Mouse (Mus musculus) olfactory bulb, adult 2 months (tissue): ENCODE measurements around the gene Psen1. TPM values are rescaled to one million over a fixed set of nuclear protein-coding genes. Genes with fewer than 3 reads are reported as not detected.

Source experiments
- H3K27ac ChIP-seq: fragments of 200-500 bp; 2 replicates; pipeline ENCODE4 v1.5.1; 2012; ENCODE audit warnings: low read depth, low read length; ENCODE audit not compliant: insufficient read depth
- H3K4me1 ChIP-seq: fragments of 200-500 bp; 2 replicates; pipeline ENCODE4 v1.6.1; 2012; ENCODE audit warnings: low read length; ENCODE audit not compliant: control insufficient read depth, insufficient read depth
- H3K4me3 ChIP-seq: fragments of 200-500 bp; 2 replicates; pipeline ENCODE4 v1.5.1; 2012; ENCODE audit warnings: mild to moderate bottlenecking, low read depth, low read length, moderate library complexity; ENCODE audit not compliant: insufficient read depth
- CTCF ChIP-seq: fragments of 200-500 bp; IDR thresholded peaks from 2 replicates; pipeline ENCODE4 v1.5.1; 2012; ENCODE audit warnings: low read depth, mild to moderate bottlenecking, low read length, moderate library complexity; ENCODE audit not compliant: insufficient read depth
- POLR2A ChIP-seq: fragments of 200-500 bp; IDR thresholded peaks from 2 replicates; pipeline ENCODE4 v1.6.1; 2012; ENCODE audit warnings: mild to moderate bottlenecking, low read depth, low read length, moderate library complexity; ENCODE audit not compliant: insufficient read depth
- WGBS: fragments of 180-500 bp; shearing (Covaris S2); methylation state at CpG from one replicate; pipeline ENCODE4 v1.1.7; 2018; 5-methylcytosine and 5-hydroxymethylcytosine counted together
- polyA plus RNA-seq: library from polyadenylated mRNA; stranded (reverse); fragments of >200 nt; gene quantifications from 2 replicates; pipeline ENCODE4 v1.2.4, GENCODE M21; 2012; ENCODE audit warnings: low replicate concordance; ENCODE audit not compliant: missing spikeins, insufficient read depth, insufficient read length

Psen1 gene
- polyA plus RNA-seq, 1 experiment: not detected

DNA sequence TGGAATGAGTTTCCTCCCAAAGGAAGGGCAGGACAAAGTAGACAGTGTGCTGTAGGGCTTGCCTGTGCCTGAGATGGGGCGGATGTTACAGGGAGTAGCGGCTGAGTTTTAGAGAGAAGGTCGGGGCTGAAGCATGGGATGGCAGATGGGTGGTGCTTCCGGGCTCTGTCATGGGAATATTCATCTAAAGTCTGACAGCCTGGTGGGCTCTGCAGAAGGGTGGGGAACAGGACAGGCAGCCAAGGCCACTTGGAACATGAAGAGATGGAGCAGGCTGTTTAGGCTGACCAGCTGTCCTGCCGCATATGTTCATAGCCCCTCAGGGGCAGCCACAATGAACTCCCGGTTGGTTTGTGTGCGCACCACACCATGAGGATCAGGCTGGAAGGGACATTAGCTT lies 93.3 kb downstream of the Psen1 start:
- H3K4me3 ChIP-seq: no peak overlapping the region
- no peak for TF ChIP-seq POLR2A
- no peak for TF ChIP-seq CTCF
- peaks cover 6% of the 10 kb centered on the region for H3K4me1 ChIP-seq
- no peak overlapping the region for H3K27ac ChIP-seq
- 89% methylated on average over 7 of the region's 7 CpGs for WGBS

DNA sequence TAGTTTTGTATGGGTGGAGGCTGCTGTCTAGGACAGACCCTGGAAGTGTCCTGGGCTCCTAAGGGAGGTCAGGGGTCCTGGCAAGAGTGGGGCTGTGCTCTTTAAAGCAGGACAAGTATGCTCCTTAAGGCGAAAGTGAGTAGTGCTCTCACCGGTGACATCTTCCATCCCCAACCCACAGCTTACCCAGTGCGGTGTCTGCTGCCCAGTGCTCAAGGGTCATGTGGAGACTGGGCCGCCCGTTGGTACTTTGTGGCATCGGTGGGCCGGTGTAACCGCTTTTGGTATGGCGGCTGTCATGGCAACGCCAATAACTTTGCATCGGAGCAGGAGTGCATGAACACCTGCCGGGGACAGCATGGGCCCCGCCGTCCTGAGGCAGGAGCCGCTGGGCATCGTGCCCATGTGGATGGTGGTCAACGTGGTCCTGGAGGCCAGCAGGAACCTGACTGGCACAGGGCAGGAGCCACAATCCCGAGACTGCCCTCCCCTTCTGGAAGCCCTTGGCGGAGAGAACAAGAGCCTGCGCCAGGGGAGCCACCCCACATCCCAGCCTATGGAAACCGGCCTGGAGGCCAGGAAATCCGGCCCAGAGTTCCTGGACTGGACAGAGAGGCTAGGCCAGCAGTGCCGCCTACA lies 93.8 kb downstream of the Psen1 start:
- WGBS: 80% methylated on average over 23 of the region's 23 CpGs
- no peak overlapping the region for H3K27ac ChIP-seq

DNA sequence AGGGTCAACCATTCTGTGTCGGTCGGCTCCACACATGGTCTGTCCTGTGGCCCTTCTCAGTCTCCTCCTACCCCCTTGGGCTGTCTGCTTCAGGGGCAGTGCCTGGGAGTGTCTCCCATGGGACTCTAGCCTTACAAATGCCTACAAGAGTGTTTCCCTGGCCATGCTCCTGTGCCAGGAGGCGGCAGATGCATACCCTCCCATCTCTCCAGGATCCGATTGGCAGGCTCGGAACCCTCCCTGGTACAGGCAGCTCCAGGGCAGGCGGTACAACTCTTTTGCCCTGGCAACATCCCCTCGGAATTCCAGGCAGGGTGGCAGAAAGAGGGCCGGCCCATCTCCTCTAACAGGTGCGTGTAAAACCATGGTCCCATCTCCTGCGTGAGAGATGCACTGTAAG lies 94.7 kb downstream of the Psen1 start:
- Histone ChIP-seq H3K27ac (no peak overlapping the region), H3K4me3 (no peak overlapping the region), H3K4me1 (peaks cover 11% of the 10 kb centered on the region)
- WGBS: 89% methylated on average over 10 of the region's 10 CpGs
- TF ChIP-seq CTCF: no peak
- TF ChIP-seq POLR2A: no peak

More for the DNA sequence above, 93.8 kb downstream of the Psen1 start:
- Histone ChIP-seq H3K4me3 (no peak overlapping the region), H3K4me1 (peaks cover 11% of the 10 kb centered on the region)
- TF ChIP-seq POLR2A (no peak), CTCF (no peak)

Other genes with a start within 250 kb of the Psen1 start
- not detected in 2 replicates for gene Dpf3, start 200.4 kb upstream of the Psen1 start, polyA plus RNA-seq
- not detected in 2 replicates for gene Dcaf4, start 167.7 kb upstream of the Psen1 start, polyA plus RNA-seq
- 152 TPM in 1 of 2 replicates, not detected in the other for gene Zfyve1, start 90.9 kb upstream of the Psen1 start, polyA plus RNA-seq
- gene Rbm25, start 56.9 kb upstream of the Psen1 start, polyA plus RNA-seq: 331 and 373 TPM in 2 replicates
- not detected in 2 replicates for gene Papln, start 75.5 kb downstream of the Psen1 start, polyA plus RNA-seq
- not detected in 2 replicates for gene Numb, start 233.8 kb downstream of the Psen1 start, polyA plus RNA-seq